Mouse (Mus musculus): ENCODE measurements around the gene Trim14. TPM values are rescaled to one million over a fixed set of nuclear protein-coding genes. Genes with fewer than 3 reads are reported as not detected.

Gene Trim14
- polyA plus RNA-seq, 1 experiment from 2014 or later, result 2.7 TPM

DNA sequence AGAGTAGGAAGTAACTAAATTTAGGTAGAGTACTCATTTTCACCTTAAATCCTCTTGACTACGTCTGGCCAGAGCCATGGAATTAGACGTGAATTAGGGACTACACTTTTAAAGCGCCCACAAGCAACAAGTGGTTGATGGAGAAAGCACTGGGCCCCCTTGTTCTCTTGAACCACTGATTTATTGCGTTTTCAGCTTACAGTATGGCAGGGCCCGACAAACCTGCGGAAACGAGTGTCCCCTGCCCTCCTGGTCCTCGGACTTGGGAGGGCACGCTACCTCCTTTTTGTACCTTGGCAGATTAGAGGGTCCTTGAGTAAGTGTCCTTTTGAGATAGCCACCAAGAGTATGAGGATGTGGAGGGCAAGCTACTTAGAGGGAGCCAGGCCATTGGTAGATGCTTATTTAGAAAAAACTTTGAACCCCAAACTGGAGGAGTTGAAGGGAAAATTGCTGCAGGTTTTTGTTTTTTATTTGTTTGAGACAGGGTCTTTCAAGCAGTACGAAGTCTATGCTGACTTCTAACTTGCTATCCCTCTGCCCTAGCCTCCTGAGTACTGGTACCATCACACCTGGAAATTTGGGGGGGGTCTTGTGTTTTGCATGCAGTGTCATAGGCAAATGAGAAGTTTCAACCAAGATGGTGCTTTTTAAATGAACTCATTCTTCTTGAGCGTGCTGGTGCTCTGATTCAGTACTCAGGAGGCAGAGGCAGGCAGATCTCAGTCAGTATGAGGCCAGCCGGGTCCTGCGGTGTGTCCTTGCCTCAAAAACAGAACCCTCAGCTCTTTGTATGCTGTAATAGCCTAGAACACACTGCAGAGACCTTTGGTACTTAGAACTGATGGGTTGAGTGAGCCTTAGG, 82.9 kb downstream of the Trim14 start:
- Histone ChIP-seq H3K36me3 (replicated peaks; ENCODE audit: control insufficient read depth, insufficient read depth, low read depth, low read length) (no peaks in the 10 kb centered on the region), H3K27me3 (ENCODE audit: control insufficient read depth, insufficient read depth, low read length) (no peaks in the 10 kb centered on the region), H3K9me3 (replicated peaks; ENCODE audit: control insufficient read depth, low read length) (no peaks in the 10 kb centered on the region), H3K9ac (replicated peaks; ENCODE audit: low read length) (peak overlapping the region; percentile 99), H3K4me3 (ENCODE audit: low read depth, low read length) (peak overlapping the region; percentile 97), H3K4me2 (ENCODE audit: low read depth, low read length) (peak overlapping the region; percentile 91), H3K4me1 (ENCODE audit: control insufficient read depth, insufficient read depth, low read length) (peaks cover 4% of the 10 kb centered on the region; the same call in 1 of the 2 replicates), H3K27ac (replicated peaks; ENCODE audit: low read depth, low read length) (peak overlapping the region; percentile 99; the same call in 1 of the 2 replicates)
- WGBS, result 37% methylated on average over 13 of the region's 13 CpGs
- DNase-seq (ENCODE audit: low spot score) (no peak), ATAC-seq (replicated peaks; ENCODE audit: insufficient number of reproducible peaks, low FRiP score, low TSS enrichment, low read depth) (no peak)

DNA sequence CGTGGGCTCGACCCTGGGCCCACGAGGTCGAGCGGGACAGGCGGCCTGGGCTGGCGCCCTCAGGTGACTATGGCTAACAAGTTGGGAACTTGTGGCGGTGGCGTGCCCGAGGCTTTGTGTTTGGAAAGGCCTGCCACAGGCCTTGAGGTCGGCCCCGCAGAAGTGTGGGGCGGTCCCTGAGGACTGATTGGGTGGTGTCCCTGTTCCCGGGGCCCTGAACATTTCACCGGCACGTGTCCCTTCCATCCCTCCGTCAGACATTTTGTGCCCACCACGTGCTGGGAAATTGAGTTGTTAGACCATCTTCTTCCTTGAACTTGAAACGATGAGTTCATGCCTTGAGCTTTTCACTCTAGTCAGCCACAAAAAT, 83.5 kb downstream of the Trim14 start:
- H3K4me2 ChIP-seq (ENCODE audit: low read depth, low read length), result peak overlapping the region; percentile 91
- peak overlapping the region; percentile 99 for H3K27ac ChIP-seq (replicated peaks; ENCODE audit: low read depth, low read length)
- DNase-seq (ENCODE audit: low spot score) (peak; percentile 74), ATAC-seq (replicated peaks; ENCODE audit: insufficient number of reproducible peaks, low FRiP score, low TSS enrichment, low read depth) (peak; percentile 14; the same call in 1 of the 2 replicates)
- H3K27me3 ChIP-seq (ENCODE audit: control insufficient read depth, insufficient read depth, low read length), result no peaks in the 10 kb centered on the region
- WGBS, result 0% methylated on average over 19 of the region's 19 CpGs
- H3K4me3 ChIP-seq (ENCODE audit: low read depth, low read length), result peak overlapping the region; percentile 97
- no peaks in the 10 kb centered on the region for H3K36me3 ChIP-seq (replicated peaks; ENCODE audit: control insufficient read depth, insufficient read depth, low read depth, low read length)
- H3K4me1 ChIP-seq (ENCODE audit: control insufficient read depth, insufficient read depth, low read length), result peaks cover 4% of the 10 kb centered on the region; the same call in 1 of the 2 replicates
- no peaks in the 10 kb centered on the region for H3K9me3 ChIP-seq (replicated peaks; ENCODE audit: control insufficient read depth, low read length)
- peak overlapping the region; percentile 99 for H3K9ac ChIP-seq (replicated peaks; ENCODE audit: low read length)

DNA sequence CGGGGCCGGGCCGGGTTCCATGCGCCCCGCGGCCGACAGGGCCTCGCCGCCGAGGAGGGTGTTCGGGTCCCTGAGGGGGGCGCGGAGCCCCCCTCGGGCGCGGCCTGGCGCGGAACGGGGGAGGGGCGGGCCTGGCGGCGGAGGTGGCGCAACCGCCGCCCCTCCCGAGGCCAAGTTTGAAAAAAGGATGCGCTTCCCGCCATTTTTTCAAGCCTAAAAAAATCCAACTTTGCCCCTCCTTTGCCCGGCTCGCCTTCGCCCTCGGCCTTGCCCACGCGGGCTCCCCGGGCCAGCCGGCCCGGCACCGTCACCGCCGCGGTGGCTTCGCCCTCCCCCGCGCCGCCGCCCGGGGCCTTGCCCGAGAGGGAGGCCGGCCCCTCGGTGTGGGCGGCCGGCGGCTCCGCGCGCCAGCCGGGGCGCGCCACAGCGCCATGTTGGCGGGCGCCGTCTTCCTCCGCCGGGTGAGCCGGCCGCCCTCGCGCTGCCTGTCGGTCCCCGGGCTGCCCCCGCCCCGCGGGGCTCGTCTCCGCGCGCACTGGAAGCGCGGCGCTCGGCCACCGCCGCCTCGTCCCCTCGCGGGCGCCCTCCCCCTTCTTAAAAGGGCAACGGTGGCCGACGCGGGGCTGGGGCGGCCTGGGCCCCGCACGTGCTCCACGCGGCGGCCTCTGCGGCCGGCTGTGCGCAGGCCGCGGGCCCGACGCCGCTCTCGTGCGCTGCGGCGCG, 84.0 kb downstream of the Trim14 start:
- DNase-seq (ENCODE audit: low spot score) (peak; percentile 74), ATAC-seq (replicated peaks; ENCODE audit: insufficient number of reproducible peaks, low FRiP score, low TSS enrichment, low read depth) (peak; percentile 14; the same call in 1 of the 2 replicates)
- Histone ChIP-seq H3K27me3 (ENCODE audit: control insufficient read depth, insufficient read depth, low read length) (no peaks in the 10 kb centered on the region), H3K36me3 (replicated peaks; ENCODE audit: control insufficient read depth, insufficient read depth, low read depth, low read length) (no peaks in the 10 kb centered on the region), H3K9ac (replicated peaks; ENCODE audit: low read length) (peak overlapping the region; percentile 99), H3K4me1 (ENCODE audit: control insufficient read depth, insufficient read depth, low read length) (peaks cover 4% of the 10 kb centered on the region; the same call in 1 of the 2 replicates), H3K9me3 (replicated peaks; ENCODE audit: control insufficient read depth, low read length) (no peaks in the 10 kb centered on the region), H3K27ac (replicated peaks; ENCODE audit: low read depth, low read length) (peak overlapping the region; percentile 99), H3K4me3 (ENCODE audit: low read depth, low read length) (peak overlapping the region; percentile 97), H3K4me2 (ENCODE audit: low read depth, low read length) (peak overlapping the region; percentile 91)
- under 1% methylated on average over 72 of the region's 111 CpGs for WGBS

GRCm38 (mm10) chr4:46451240-46451757, 84.6 kb downstream of the Trim14 start:
- Histone ChIP-seq H3K4me1 (ENCODE audit: control insufficient read depth, insufficient read depth, low read length) (peaks cover 4% of the 10 kb centered on the region; the same call in 1 of the 2 replicates), H3K27me3 (ENCODE audit: control insufficient read depth, insufficient read depth, low read length) (no peaks in the 10 kb centered on the region), H3K9me3 (replicated peaks; ENCODE audit: control insufficient read depth, low read length) (no peaks in the 10 kb centered on the region), H3K9ac (replicated peaks; ENCODE audit: low read length) (peak overlapping the region; percentile 99), H3K4me3 (ENCODE audit: low read depth, low read length) (peak overlapping the region; percentile 97), H3K27ac (replicated peaks; ENCODE audit: low read depth, low read length) (peak overlapping the region; percentile 99), H3K4me2 (ENCODE audit: low read depth, low read length) (peak overlapping the region; percentile 91), H3K36me3 (replicated peaks; ENCODE audit: control insufficient read depth, insufficient read depth, low read depth, low read length) (no peaks in the 10 kb centered on the region)
- DNase-seq (ENCODE audit: low spot score) (peak; percentile 54), ATAC-seq (replicated peaks; ENCODE audit: insufficient number of reproducible peaks, low FRiP score, low TSS enrichment, low read depth) (peak; percentile 4; the same call in 1 of the 2 replicates)
- WGBS, result 0% methylated on average over 42 of the region's 70 CpGs

DNA sequence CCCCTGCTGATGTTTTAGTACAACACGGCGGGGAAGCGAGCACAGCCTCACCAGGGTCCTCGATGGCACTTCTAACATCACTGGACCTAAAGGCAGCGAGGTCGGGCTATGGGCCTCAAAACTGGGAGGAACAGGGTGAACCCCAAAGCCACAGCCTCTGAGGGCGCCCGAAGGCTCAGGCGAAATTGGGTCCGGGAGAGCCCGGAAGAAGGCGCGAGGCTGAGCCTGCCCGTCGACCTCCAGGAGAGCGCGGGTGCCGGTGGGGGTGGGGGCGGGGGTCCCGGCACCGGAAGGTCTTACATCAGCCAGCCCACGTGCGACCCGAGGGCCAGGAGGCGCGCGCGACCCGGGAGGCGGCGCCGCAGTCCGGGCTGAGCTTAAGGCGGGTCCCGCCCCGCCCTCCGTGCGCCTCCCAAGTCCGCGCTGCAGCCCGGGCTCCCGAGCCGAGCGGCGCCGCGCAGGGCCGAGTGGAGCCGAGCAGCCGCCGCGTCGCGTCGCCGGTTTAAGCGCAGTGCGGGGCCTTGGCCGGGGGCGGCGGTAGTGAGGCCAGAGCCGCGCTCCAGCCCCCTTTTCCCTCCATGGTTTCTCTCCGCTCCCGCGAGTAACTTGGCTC, 85.3 kb downstream of the Trim14 start, which contains the start of gene Anp32b:
Gene Anp32b, plus strand, starts transcription at position 384 of the 613 bp plus-strand sequence.
- H3K4me2 ChIP-seq (ENCODE audit: low read depth, low read length), result peak within 1 kb of the TSS; percentile 91
- no peaks in the 10 kb centered on the region for H3K27me3 ChIP-seq (ENCODE audit: control insufficient read depth, insufficient read depth, low read length)
- peak within 1 kb of the TSS; percentile 99 for H3K9ac ChIP-seq (replicated peaks; ENCODE audit: low read length)
- no peaks in the 10 kb centered on the region for H3K9me3 ChIP-seq (replicated peaks; ENCODE audit: control insufficient read depth, low read length)
- H3K36me3 ChIP-seq (replicated peaks; ENCODE audit: control insufficient read depth, insufficient read depth, low read depth, low read length), result no peaks in the 10 kb centered on the region
- peaks cover 4% of the 10 kb centered on the region; the same call in 1 of the 2 replicates for H3K4me1 ChIP-seq (ENCODE audit: control insufficient read depth, insufficient read depth, low read length)
- WGBS, result 0% methylated on average over 37 of the region's 66 CpGs
- H3K4me3 ChIP-seq (ENCODE audit: low read depth, low read length), result peak within 1 kb of the TSS; percentile 97
- DNase-seq (ENCODE audit: low spot score), result peak; percentile 96
- ATAC-seq (replicated peaks; ENCODE audit: insufficient number of reproducible peaks, low FRiP score, low TSS enrichment, low read depth), result peak; percentile 96
- H3K27ac ChIP-seq (replicated peaks; ENCODE audit: low read depth, low read length), result peak within 1 kb of the TSS; percentile 99

DNA sequence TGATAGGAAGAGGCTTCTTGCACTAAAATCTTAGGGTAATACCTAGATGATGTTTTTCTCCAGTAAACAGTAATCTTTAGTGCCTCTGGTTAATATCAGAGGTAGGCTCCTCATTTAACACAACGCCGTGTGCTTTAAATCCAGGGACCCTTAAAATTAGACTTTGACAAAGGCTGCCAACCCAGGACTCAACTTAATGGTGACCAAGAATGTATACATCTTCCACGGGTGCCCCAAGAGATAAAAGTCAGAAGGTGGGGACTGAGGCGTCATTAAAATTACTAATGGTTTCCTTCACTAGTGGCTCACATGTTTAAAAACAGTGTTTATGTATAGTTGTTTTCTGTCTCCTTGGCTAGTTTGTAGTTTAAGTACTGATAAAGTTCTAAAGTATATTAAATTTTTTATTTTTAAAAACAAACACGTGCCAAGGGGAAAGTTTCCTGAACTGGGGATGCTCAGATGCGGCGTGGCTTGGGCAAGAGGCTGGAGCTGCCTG, 85.9 kb downstream of the Trim14 start:
- peak overlapping the region; percentile 99 for H3K27ac ChIP-seq (replicated peaks; ENCODE audit: low read depth, low read length)
- WGBS, result 31% methylated on average over 7 of the region's 7 CpGs
- DNase-seq (ENCODE audit: low spot score) (no peak), ATAC-seq (replicated peaks; ENCODE audit: insufficient number of reproducible peaks, low FRiP score, low TSS enrichment, low read depth) (no peak)
- no peaks in the 10 kb centered on the region for H3K36me3 ChIP-seq (replicated peaks; ENCODE audit: control insufficient read depth, insufficient read depth, low read depth, low read length)
- peak overlapping the region; percentile 44 for H3K4me2 ChIP-seq (ENCODE audit: low read depth, low read length)
- peak overlapping the region; percentile 97 for H3K4me3 ChIP-seq (ENCODE audit: low read depth, low read length)
- peaks cover 4% of the 10 kb centered on the region; the same call in 1 of the 2 replicates for H3K4me1 ChIP-seq (ENCODE audit: control insufficient read depth, insufficient read depth, low read length)
- peak overlapping the region; percentile 99 for H3K9ac ChIP-seq (replicated peaks; ENCODE audit: low read length)
- H3K27me3 ChIP-seq (ENCODE audit: control insufficient read depth, insufficient read depth, low read length), result no peaks in the 10 kb centered on the region
- no peaks in the 10 kb centered on the region for H3K9me3 ChIP-seq (replicated peaks; ENCODE audit: control insufficient read depth, low read length)

DNA sequence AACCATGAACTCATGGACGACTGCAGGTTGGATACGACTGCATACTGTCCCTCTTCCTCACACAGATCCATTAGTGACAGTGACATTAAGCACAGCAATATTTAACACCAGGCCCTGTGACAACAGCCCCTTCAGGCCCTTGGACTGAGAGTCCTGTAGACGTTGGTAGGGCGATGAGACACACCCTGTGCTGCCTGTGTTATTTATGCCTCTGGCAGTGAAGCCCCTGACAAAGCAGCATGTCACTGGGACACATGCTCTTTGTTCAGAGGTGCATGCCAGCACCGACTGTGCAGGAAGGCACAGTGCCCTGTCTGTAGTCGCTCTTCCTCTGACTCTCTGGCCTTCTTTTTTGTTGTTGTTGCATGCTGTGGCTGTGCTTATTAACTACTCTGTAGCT, 87.1 kb downstream of the Trim14 start:
- H3K4me3 ChIP-seq (ENCODE audit: low read depth, low read length), result no peak overlapping the region
- no peaks in the 10 kb centered on the region for H3K27me3 ChIP-seq (ENCODE audit: control insufficient read depth, insufficient read depth, low read length)
- H3K4me1 ChIP-seq (ENCODE audit: control insufficient read depth, insufficient read depth, low read length), result no peaks in the 10 kb centered on the region; the same call in 1 of the 2 replicates
- DNase-seq (ENCODE audit: low spot score) (no peak), ATAC-seq (replicated peaks; ENCODE audit: insufficient number of reproducible peaks, low FRiP score, low TSS enrichment, low read depth) (no peak)
- H3K27ac ChIP-seq (replicated peaks; ENCODE audit: low read depth, low read length), result no peak overlapping the region
- H3K9me3 ChIP-seq (replicated peaks; ENCODE audit: control insufficient read depth, low read length), result no peaks in the 10 kb centered on the region
- no peak overlapping the region; the same call in 1 of the 2 replicates for H3K9ac ChIP-seq (replicated peaks; ENCODE audit: low read length)
- no peaks in the 10 kb centered on the region for H3K36me3 ChIP-seq (replicated peaks; ENCODE audit: control insufficient read depth, insufficient read depth, low read depth, low read length)
- WGBS, result 38% methylated on average over 6 of the region's 6 CpGs
- H3K4me2 ChIP-seq (ENCODE audit: low read depth, low read length), result no peak overlapping the region
